Mouse (Mus musculus) T-helper 17 cell (primary cell): ENCODE data around the gene Tecta.

ENCODE experiments used
- in situ Hi-C, 2 experiments: fragments of 300-600 bp; cut with MboI, MseI; formaldehyde crosslinking; loops; 1 replicate in 1 of 2; 2 replicates in 1 of 2; pipeline ENCODE4 v1.15.1; 2025; ENCODE audit warnings: high pct_unique_total_duplicates in 2 of 2

Gene Tecta

GRCm38 (mm10) chr9:42388490-42388889 lies 11.2 kb downstream of the Tecta start:
- in situ Hi-C loops: loop anchor here in 1 of 2 experiments (5.0 kb wide), 1 partner anchor 184 kb away; no protein-coding TSS in a partner anchor

- in situ Hi-C loops: loop anchor here in 1 of 2 experiments (5.0 kb wide), 1 partner anchor 185 kb away; no protein-coding TSS in a partner anchor
These were observed 12.7 kb downstream of the Tecta start for GRCm38 (mm10) chr9:42387038-42387437.

DNA sequence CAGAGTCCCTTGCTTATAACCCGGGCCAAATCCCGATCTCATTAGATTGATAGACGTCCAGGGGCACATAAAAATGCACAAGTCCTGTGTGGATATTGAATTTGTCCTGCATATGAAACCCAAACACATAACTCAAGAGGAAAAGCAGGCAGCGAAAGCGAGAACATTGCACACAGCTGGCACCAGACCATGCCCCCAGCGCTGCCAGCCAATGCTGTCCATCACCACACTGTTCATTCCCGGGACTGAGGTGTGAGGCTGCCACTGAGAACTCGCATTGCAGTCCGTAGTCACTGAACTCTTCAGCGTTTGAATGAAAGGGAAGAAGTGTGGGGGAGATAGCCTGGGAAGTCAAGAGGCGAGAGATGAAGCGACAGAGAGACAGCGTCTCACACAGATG lies 14.1 kb downstream of the Tecta start:
- in situ Hi-C loops: loop anchor here in 1 of 2 experiments (5.0 kb wide), 1 partner anchor 187 kb away; no protein-coding TSS in a partner anchor

- in situ Hi-C loops: no loop called here
These were observed 16.9 kb downstream of the Tecta start for GRCm38 (mm10) chr9:42382628-42383347.

DNA sequence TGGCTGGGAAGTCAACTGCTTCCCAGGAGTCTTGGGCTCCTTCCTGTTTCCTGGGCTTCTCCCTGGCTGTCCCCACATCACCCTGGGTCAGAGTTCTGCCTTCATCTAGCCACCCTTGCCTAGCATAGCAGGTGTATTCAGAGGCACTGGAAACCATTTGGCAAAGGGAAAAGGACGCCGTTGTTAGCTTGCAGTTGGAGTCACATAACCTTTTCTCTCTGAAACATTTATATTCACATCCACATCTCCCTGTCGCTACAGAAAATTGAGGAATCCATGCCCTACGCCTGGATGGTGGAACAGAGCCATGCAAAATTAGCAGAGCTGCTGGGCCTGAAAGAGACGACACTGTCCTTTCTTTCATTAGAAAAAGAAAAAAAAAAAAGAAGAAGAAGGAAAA lies 17.7 kb downstream of the Tecta start:
- in situ Hi-C loops: no loop called here

DNA sequence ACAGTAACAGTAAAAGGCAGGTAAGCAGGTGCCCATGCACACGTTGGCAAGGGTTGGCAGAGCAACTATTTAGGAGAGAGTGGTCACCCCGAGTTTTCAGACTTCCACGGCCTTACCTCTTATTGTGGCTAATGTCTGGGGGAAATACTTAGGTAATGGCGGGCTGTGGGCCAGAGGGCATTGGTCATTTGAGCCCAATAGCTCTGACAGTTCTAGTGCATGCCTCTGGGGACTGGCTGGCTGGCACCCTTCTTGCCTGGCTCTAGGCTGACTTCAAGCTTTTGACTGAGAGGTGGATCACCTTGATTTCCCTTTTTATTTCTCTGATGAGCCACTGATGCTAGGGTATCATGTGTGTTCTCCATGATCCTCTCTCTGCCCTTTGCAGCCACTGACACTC lies 21.7 kb downstream of the Tecta start:
- in situ Hi-C loops: loop anchor here in 1 of 2 experiments (5.0 kb wide), 1 partner anchor 881 kb away; no protein-coding TSS in a partner anchor

DNA sequence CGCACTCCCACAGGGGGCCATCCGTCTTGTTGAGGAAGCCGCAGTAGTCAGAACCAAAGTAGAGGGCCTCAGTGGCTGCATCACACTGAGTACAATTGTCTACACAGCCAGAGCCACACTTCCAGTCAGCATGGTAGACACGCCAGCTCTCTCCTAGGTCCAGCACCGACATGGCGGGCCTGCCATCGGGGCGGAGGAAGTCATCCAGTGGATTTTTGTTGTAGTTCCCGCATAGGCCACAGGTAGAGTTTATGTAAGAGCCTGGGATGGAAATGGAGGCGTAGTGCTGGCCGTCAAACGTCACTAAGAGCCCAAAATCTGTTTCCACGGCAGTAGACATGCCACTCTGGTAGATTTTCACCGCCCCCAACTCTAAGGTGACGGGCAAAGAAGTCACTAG lies 22.1 kb downstream of the Tecta start:
- in situ Hi-C loops: loop anchor here in 1 of 2 experiments (5.0 kb wide), 1 partner anchor 880 kb away; no protein-coding TSS in a partner anchor

DNA sequence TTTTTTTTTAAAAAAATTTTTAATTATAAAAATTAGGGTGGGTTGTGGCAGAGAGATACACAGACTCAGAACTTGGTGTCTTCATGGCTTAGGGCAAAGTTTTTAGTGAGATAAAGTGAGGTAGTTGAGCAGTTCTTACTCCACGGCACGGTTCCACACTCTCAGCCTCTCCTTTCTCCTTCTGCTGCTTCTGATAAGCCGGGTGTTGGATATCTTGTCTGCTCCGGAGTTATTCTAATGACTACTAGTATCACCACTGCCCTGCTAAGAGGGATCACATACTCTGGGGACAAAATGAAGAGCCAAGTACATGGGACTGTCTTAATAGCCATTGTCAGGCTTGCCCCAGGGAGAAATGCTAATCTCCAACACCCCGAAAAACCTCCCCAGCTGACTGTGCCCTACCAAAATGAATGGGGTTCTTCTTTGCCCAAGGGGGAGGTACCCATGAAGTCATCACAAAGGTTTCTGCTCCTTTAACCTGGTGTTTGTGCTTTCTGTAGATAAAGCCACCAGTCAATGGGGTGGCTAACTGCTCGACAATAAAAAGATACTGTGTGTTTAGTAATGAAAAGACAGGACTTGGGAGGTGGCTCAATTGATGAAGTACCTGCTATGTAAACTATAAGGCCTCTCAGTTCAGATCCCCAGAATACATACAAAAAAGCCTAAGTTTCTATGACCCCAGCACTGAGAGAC lies 27.9 kb downstream of the Tecta start:
- in situ Hi-C loops: loop anchor here in 1 of 2 experiments (25.0 kb wide), 1 partner anchor 565 kb away; the partner anchor contains the start of gene Grik4

DNA sequence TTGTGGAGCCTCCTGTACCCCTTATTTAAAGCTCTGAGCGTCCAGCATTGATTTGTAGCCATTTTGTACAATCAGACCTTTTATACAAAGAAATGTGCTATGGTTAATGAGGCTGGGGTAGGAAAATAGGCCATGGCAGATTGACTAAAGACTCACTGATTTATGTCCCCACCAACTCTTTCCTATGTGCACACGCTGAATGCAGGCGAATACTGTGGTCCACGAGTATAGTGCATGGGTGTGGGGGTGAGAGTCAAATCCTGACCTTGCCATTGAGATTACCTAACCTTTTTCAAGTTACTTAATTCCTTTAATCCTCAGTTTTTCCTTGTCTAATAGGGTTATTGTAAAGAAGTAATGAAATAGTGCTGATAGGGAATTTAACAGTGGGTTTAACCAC lies 42.1 kb downstream of the Tecta start:
- in situ Hi-C loops: loop anchor here in 1 of 2 experiments (25.0 kb wide), 1 partner anchor 580 kb away; the partner anchor contains the start of gene Grik4

GRCm38 (mm10) chr9:42354871-42355270 lies 44.9 kb downstream of the Tecta start:
- in situ Hi-C loops: loop anchor here in 1 of 2 experiments (25.0 kb wide), 1 partner anchor 582 kb away; the partner anchor contains the start of gene Grik4

- in situ Hi-C loops: loop anchor here in 1 of 2 experiments (25.0 kb wide), 1 partner anchor 588 kb away; the partner anchor contains the start of gene Grik4
These were observed 49.9 kb downstream of the Tecta start for GRCm38 (mm10) chr9:42349791-42350190.

DNA sequence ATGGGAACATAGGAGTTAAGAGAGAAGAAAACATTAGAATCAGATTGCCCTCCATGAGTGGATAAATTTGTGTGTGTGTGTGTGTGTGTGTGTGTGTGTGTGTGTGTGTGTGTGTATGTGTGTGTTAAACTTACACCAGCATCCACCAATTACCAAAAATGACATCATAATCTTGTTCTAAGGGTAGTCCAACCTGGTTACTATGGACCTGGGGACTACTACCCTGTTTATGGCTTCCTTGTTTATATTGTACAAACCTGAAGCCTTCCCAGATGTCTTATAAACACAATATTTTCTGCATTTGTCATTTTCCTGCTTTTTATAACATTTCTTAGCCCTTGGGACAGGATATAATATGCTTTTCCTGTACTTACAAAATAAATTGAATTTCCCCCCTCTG lies 53.4 kb downstream of the Tecta start:
- in situ Hi-C loops: no loop called here

DNA sequence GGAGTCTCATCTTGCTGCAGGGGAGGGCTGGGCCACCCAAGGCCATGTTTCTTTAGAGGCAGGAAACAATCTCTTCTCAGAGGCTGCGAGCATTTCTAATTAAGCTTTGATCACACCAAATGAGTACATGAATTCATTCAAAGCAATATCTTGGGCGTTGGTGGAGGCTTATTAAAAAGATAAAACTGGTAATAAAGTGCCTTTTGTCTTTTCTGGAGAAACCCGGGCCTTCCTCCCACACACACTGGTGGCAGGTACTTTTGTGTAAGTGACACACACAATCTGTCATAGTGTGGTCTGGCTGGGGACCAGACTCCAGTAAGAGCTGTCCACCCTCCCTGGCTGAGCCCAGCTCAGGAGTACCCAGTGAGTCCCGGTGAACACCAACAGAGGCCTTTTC lies 60.6 kb downstream of the Tecta start:
- in situ Hi-C loops: no loop called here

DNA sequence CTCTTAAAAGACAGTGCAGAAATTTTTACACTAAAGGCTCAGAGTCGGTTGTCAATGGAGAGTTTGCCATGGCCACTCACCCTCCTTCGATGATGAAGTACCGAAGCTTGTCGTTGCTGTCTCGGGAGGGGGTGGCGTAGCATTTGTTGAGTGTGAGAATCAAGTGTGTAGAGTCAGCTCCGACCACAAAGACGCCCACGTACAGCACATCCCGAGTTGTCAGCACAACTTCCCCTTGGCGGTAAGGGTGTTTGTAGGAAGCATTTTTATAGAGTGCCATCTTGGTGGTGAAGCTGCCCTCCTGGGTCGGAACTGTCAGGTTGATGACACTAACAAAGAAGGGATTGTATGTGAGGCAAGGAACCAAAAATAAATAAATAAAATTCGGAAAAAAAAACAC lies 62.7 kb downstream of the Tecta start:
- in situ Hi-C loops: no loop called here

GRCm38 (mm10) chr9:42336575-42336974 lies 63.2 kb downstream of the Tecta start:
- in situ Hi-C loops: no loop called here

DNA sequence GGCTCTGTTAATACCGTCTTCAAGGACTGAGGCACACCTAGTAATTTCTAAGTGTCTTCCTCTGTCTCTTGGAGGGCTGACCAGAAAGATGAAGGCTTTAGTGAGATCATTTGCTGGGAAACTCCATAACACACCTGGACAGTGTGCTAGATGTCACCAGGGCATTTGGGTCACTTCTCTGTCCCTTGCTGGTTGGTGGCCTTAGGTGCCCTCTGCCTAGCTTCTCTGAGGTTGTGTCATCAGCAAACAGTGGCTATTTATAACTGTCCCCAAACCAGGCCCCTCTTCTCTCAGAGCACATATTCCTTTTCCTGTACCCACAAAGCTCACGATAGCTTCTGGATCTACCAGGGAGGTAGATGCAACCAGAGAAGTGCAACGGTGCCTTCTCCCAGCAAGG lies 64.8 kb downstream of the Tecta start:
- in situ Hi-C loops: no loop called here

GRCm38 (mm10) chr9:42332692-42333091 lies 67.0 kb downstream of the Tecta start:
- in situ Hi-C loops: no loop called here

- in situ Hi-C loops: no loop called here
These were observed 68.4 kb downstream of the Tecta start for GRCm38 (mm10) chr9:42331341-42331740.

GRCm38 (mm10) chr9:42329753-42330152 lies 70.0 kb downstream of the Tecta start:
- in situ Hi-C loops: no loop called here

DNA sequence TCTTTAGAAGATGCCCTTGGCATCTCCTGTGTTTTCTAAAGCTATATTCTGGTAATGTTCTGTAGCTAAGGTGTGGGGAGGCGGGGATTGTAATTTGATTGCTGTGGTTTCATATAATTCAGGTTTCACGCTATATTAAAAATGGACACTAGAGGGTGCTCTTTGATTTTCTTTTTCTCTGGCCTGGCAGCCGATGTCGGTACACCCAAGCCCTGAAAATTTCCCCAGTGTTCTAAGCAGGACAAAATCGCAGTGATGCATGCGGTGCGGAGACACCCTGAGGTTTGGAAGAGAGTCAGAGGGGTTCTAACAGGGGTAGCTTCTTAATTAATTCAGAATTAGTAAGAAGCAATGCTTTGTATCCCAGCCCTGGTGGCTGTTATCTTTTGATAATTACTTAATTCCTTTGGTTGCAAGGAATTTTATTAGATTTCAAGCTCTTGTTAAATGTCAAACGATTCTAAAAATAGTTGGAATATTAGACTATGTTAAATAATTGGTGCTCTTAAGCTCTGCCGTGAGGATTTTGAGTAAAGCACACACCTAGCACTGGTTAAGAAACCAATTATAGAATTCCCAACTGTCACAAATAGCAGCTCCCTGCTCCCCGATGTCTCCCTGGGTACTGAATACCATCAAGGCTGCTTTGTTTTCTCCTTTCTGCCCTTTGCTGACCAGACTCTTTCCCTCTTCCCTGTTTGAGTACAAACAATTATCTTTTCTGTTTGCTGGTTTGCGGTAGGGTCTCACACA lies 72.9 kb downstream of the Tecta start:
- in situ Hi-C loops: no loop called here

- in situ Hi-C loops: loop anchor here in 1 of 2 experiments (5.0 kb wide), 1 partner anchor 73 kb away; no protein-coding TSS in a partner anchor
These were observed 74.9 kb downstream of the Tecta start for GRCm38 (mm10) chr9:42324640-42325394.
